Comparison of ENCODE assay signal across 31 mouse cellular contexts in the genomic region with DNA sequence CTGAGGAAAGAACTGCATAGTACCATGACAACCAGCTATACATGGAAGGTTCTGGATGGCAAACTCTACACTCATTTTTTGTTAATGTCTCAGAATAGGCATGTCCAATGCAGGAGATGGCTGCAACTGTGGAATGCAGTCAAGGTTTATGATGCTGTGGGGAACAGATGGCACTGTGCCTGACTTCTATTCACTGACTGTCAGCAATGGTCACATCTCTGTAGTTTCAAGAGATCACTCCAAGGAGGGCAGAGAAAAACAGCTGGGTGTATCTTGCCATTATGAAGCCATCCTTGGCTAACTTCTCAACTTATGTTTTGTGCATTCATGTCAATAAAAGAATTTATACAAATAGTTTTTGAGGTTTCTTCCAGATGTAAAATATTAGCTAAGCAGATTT.
"Had no signal": no experiment of that assay in that cellular context is flagged by ENCODE, and none has a peak within 500 bp of the region (broad histone marks: within the 10 kb centered on the region; RNA-seq: fewer than 3 reads in every experiment).

No protein-coding gene starts in this region.

- H3K36me3 ChIP-seq: limb, embryonic 10.5 days; limb, embryonic 12.5 days; limb, embryonic 13.5 days; limb, embryonic 15.5 days; liver, embryonic 12.5 days; liver, embryonic 13.5 days; liver, embryonic 15.5 days; lung, embryonic 15.5 days; midbrain, embryonic 10.5 days; midbrain, embryonic 12.5 days; midbrain, embryonic 13.5 days; midbrain, embryonic 15.5 days had no signal

- H3K27ac ChIP-seq: limb, embryonic 10.5 days; limb, embryonic 12.5 days; limb, embryonic 13.5 days; limb, embryonic 15.5 days; liver, embryonic 12.5 days; liver, embryonic 13.5 days; liver, embryonic 14.5 days; liver, embryonic 15.5 days; lung, embryonic 15.5 days; macrophage; midbrain, embryonic 10.5 days; midbrain, embryonic 12.5 days; midbrain, embryonic 13.5 days; midbrain, embryonic 15.5 days had no signal

- H3K4me1 ChIP-seq: limb, embryonic 10.5 days; limb, embryonic 12.5 days; limb, embryonic 13.5 days; limb, embryonic 15.5 days; liver, embryonic 12.5 days; liver, embryonic 13.5 days; liver, embryonic 15.5 days; lung, embryonic 15.5 days; megakaryocyte, embryonic 14.5 days; midbrain, embryonic 10.5 days; midbrain, embryonic 12.5 days; midbrain, embryonic 13.5 days; midbrain, embryonic 15.5 days had no signal

- DNase-seq: left cerebral cortex, postnatal 4 days; liver; liver, embryonic 13.5 days; liver, postnatal 0 days; lung, adult 18-20 months; lung, adult 2 months; lung, embryonic 14.5 days; lung, postnatal 10 days; lung, postnatal 14 days; lung, postnatal 36 days; lung, postnatal 4 days; midbrain, embryonic 14.5 days had no signal

- ATAC-seq: liver, embryonic 12.5 days; liver, postnatal 0 days; lung, postnatal 0 days; midbrain, embryonic 13.5 days; midbrain, embryonic 15.5 days; midbrain, embryonic 16.5 days had no signal

- H3K9ac ChIP-seq: limb, embryonic 12.5 days; limb, embryonic 13.5 days; limb, embryonic 15.5 days; liver, embryonic 12.5 days; liver, embryonic 13.5 days; liver, embryonic 14.5 days; liver, embryonic 15.5 days; liver, postnatal 0 days; lung, embryonic 14.5 days; lung, embryonic 15.5 days; midbrain, embryonic 12.5 days; midbrain, embryonic 13.5 days; midbrain, embryonic 15.5 days had no signal

- H3K4me2 ChIP-seq: limb, embryonic 12.5 days; limb, embryonic 13.5 days; limb, embryonic 15.5 days; liver, embryonic 11.5 days; liver, embryonic 12.5 days; liver, embryonic 13.5 days; liver, embryonic 15.5 days; lung, embryonic 14.5 days; lung, embryonic 15.5 days; midbrain, embryonic 11.5 days; midbrain, embryonic 12.5 days; midbrain, embryonic 13.5 days; midbrain, embryonic 15.5 days had no signal

- H3K9me3 ChIP-seq: limb, embryonic 10.5 days; limb, embryonic 12.5 days; limb, embryonic 13.5 days; limb, embryonic 15.5 days; liver, embryonic 12.5 days; liver, embryonic 13.5 days; liver, embryonic 15.5 days; lung, embryonic 15.5 days; megakaryocyte, embryonic 14.5 days; midbrain, embryonic 10.5 days; midbrain, embryonic 12.5 days; midbrain, embryonic 13.5 days; midbrain, embryonic 15.5 days had no signal

- H3K4me3 ChIP-seq: limb, embryonic 10.5 days; limb, embryonic 12.5 days; limb, embryonic 13.5 days; limb, embryonic 15.5 days; liver, embryonic 12.5 days; liver, embryonic 13.5 days; liver, embryonic 15.5 days; lung, embryonic 15.5 days; megakaryocyte, embryonic 14.5 days; midbrain, embryonic 10.5 days; midbrain, embryonic 12.5 days; midbrain, embryonic 13.5 days; midbrain, embryonic 15.5 days; myocyte had no signal

- H3K27me3 ChIP-seq: limb, embryonic 12.5 days; limb, embryonic 13.5 days; limb, embryonic 15.5 days; liver, embryonic 12.5 days; liver, embryonic 13.5 days; liver, embryonic 15.5 days; lung, embryonic 15.5 days; megakaryocyte, embryonic 14.5 days; midbrain, embryonic 12.5 days; midbrain, embryonic 13.5 days; midbrain, embryonic 15.5 days had no signal
